Mouse (Mus musculus): ENCODE measurements at regions not wholly inside any gene's neighbourhood (a gene's known extent, or its start where the extent isn't known, plus 50 kb on each side); places are given as distances from the start of the nearest gene placed in this dataset.
A peak's percentile ranks its signal among the peaks of the same experiment; 100 is the strongest.
"Not testable (repeated sequence)": the region's sequence is repeated elsewhere in the genome, so short reads cannot be mapped to it uniquely, and the experiment has no call there.

GRCm38 (mm10) chrX:50580200-50580599 is 151.9 kb upstream of the Olfr1324 start:
- no peaks in the 10 kb centered on the region for H3K4me1 ChIP-seq (replicated peaks)
- ATAC-seq (ENCODE audit: insufficient number of reproducible peaks, low FRiP score) = no peak
- no peaks in the 10 kb centered on the region for H3K27me3 ChIP-seq (replicated peaks)
- no peaks in the 10 kb centered on the region for H3K9me3 ChIP-seq (replicated peaks)
- H3K27ac ChIP-seq (ENCODE audit: poor library complexity, severe bottlenecking) = no peak overlapping the region
- peaks cover 34% of the 10 kb centered on the region for H3K36me3 ChIP-seq
- no peak overlapping the region for H3K9ac ChIP-seq
- 68% methylated on average over 7 of the region's 7 CpGs for WGBS
- H3K4me3 ChIP-seq = peak overlapping the region; percentile 17; the same call in 1 of the 2 replicates
- peak overlapping the region; percentile 39 for H3K4me2 ChIP-seq

- no peaks in the 10 kb centered on the region for H3K9me3 ChIP-seq (replicated peaks)
- H3K4me2 ChIP-seq = peak overlapping the region; percentile 34
- no peak overlapping the region for H3K9ac ChIP-seq
- H3K4me1 ChIP-seq (replicated peaks) = no peaks in the 10 kb centered on the region
- WGBS = 58% methylated on average over 7 of the region's 7 CpGs
- H3K27ac ChIP-seq (ENCODE audit: poor library complexity, severe bottlenecking) = no peak overlapping the region
- no peaks in the 10 kb centered on the region for H3K27me3 ChIP-seq (replicated peaks)
- ATAC-seq (ENCODE audit: insufficient number of reproducible peaks, low FRiP score) = no peak
- peaks cover 24% of the 10 kb centered on the region for H3K36me3 ChIP-seq
- 0 out of 2 replicates have a peak overlapping the region, but pooled peaks have one; percentile 15 for H3K4me3 ChIP-seq
Measured at GRCm38 (mm10) chrX:50576824-50577223, 148.5 kb upstream of the Olfr1324 start.

GRCm38 (mm10) chrX:50572191-50573095 is 144.1 kb upstream of the Olfr1324 start:
- H3K4me1 ChIP-seq (replicated peaks); H3K27me3 ChIP-seq (replicated peaks); H3K9me3 ChIP-seq (replicated peaks); H3K9ac ChIP-seq; ATAC-seq (ENCODE audit: insufficient number of reproducible peaks, low FRiP score); H3K27ac ChIP-seq (ENCODE audit: poor library complexity, severe bottlenecking): not testable (repeated sequence)
- H3K4me2 ChIP-seq = peak overlapping the region; percentile 29
- WGBS = 61% methylated on average over 14 of the region's 14 CpGs
- peak overlapping the region; percentile 21; the same call in 1 of the 2 replicates for H3K4me3 ChIP-seq
- peaks cover 27% of the 10 kb centered on the region for H3K36me3 ChIP-seq

GRCm38 (mm10) chrX:50569087-50569486 is 140.8 kb upstream of the Olfr1324 start:
- Histone ChIP-seq H3K27me3 (replicated peaks) (no peaks in the 10 kb centered on the region), H3K36me3 (peaks cover 42% of the 10 kb centered on the region), H3K9ac (no peak overlapping the region), H3K4me3 (no peak overlapping the region), H3K27ac (ENCODE audit: poor library complexity, severe bottlenecking) (no peak overlapping the region), H3K9me3 (replicated peaks) (no peaks in the 10 kb centered on the region), H3K4me1 (replicated peaks) (no peaks in the 10 kb centered on the region), H3K4me2 (no peak overlapping the region)
- WGBS = 67% methylated on average over 6 of the region's 6 CpGs
- ATAC-seq (ENCODE audit: insufficient number of reproducible peaks, low FRiP score) = no peak

GRCm38 (mm10) chrX:50566345-50566744 is 138.0 kb upstream of the Olfr1324 start:
- Histone ChIP-seq H3K27ac (ENCODE audit: poor library complexity, severe bottlenecking) (no peak overlapping the region), H3K4me3 (no peak overlapping the region), H3K4me2 (peak overlapping the region; percentile 23; the same call in 1 of the 2 replicates), H3K9me3 (replicated peaks) (no peaks in the 10 kb centered on the region), H3K27me3 (replicated peaks) (no peaks in the 10 kb centered on the region), H3K9ac (no peak overlapping the region), H3K36me3 (peaks cover 43% of the 10 kb centered on the region), H3K4me1 (replicated peaks) (no peaks in the 10 kb centered on the region)
- ATAC-seq (ENCODE audit: insufficient number of reproducible peaks, low FRiP score) = no peak
- WGBS = 64% methylated on average over 5 of the region's 5 CpGs

GRCm38 (mm10) chrX:50565031-50565430 is 136.7 kb upstream of the Olfr1324 start:
- not testable (repeated sequence) for H3K4me3 ChIP-seq; H3K4me1 ChIP-seq (replicated peaks); ATAC-seq (ENCODE audit: insufficient number of reproducible peaks, low FRiP score); H3K27ac ChIP-seq (ENCODE audit: poor library complexity, severe bottlenecking); H3K9ac ChIP-seq; H3K27me3 ChIP-seq (replicated peaks); H3K4me2 ChIP-seq; H3K9me3 ChIP-seq (replicated peaks)
- H3K36me3 ChIP-seq = peaks cover 44% of the 10 kb centered on the region
- WGBS = 88% methylated on average over 5 of the region's 5 CpGs

GRCm38 (mm10) chrX:50560915-50561314 is 132.6 kb upstream of the Olfr1324 start:
- no peak overlapping the region for H3K9ac ChIP-seq
- H3K27me3 ChIP-seq (replicated peaks) = no peaks in the 10 kb centered on the region
- H3K4me2 ChIP-seq = no peak overlapping the region
- no peaks in the 10 kb centered on the region for H3K9me3 ChIP-seq (replicated peaks)
- peaks cover 21% of the 10 kb centered on the region for H3K36me3 ChIP-seq
- H3K4me1 ChIP-seq (replicated peaks) = no peaks in the 10 kb centered on the region
- ATAC-seq (ENCODE audit: insufficient number of reproducible peaks, low FRiP score) = no peak
- H3K4me3 ChIP-seq = no peak overlapping the region
- WGBS = 56% methylated on average over 2 of the region's 2 CpGs
- H3K27ac ChIP-seq (ENCODE audit: poor library complexity, severe bottlenecking) = no peak overlapping the region

GRCm38 (mm10) chrX:50550297-50550696 is 122.0 kb upstream of the Olfr1324 start:
- Histone ChIP-seq H3K27ac (ENCODE audit: poor library complexity, severe bottlenecking) (no peak overlapping the region), H3K36me3 (no peaks in the 10 kb centered on the region), H3K9me3 (replicated peaks) (no peaks in the 10 kb centered on the region), H3K4me1 (replicated peaks) (no peaks in the 10 kb centered on the region), H3K27me3 (replicated peaks) (no peaks in the 10 kb centered on the region), H3K4me2 (peak overlapping the region; percentile 52), H3K9ac (0 out of 2 replicates have a peak overlapping the region, but pooled peaks have one; percentile 24), H3K4me3 (peak overlapping the region; percentile 41)
- 52% methylated on average over 10 of the region's 10 CpGs for WGBS
- no peak for ATAC-seq (ENCODE audit: insufficient number of reproducible peaks, low FRiP score)

GRCm38 (mm10) chrX:50549713-50550112 is 121.4 kb upstream of the Olfr1324 start:
- ATAC-seq (ENCODE audit: insufficient number of reproducible peaks, low FRiP score) = no peak
- Histone ChIP-seq H3K4me3 (peak overlapping the region; percentile 41), H3K36me3 (no peaks in the 10 kb centered on the region), H3K27me3 (replicated peaks) (no peaks in the 10 kb centered on the region), H3K4me1 (replicated peaks) (no peaks in the 10 kb centered on the region), H3K4me2 (peak overlapping the region; percentile 52), H3K27ac (ENCODE audit: poor library complexity, severe bottlenecking) (no peak overlapping the region), H3K9me3 (replicated peaks) (no peaks in the 10 kb centered on the region), H3K9ac (no peak overlapping the region)
- WGBS = 35% methylated on average over 3 of the region's 3 CpGs

GRCm38 (mm10) chrX:50537785-50538159 is 109.5 kb upstream of the Olfr1324 start:
- peak overlapping the region; percentile 42 for H3K4me3 ChIP-seq
- not testable (repeated sequence) for H3K4me1 ChIP-seq (replicated peaks); H3K27ac ChIP-seq (ENCODE audit: poor library complexity, severe bottlenecking); H3K27me3 ChIP-seq (replicated peaks); H3K9me3 ChIP-seq (replicated peaks); ATAC-seq (ENCODE audit: insufficient number of reproducible peaks, low FRiP score); H3K9ac ChIP-seq; H3K36me3 ChIP-seq
- peak overlapping the region; percentile 48 for H3K4me2 ChIP-seq
- 44% methylated on average over 4 of the region's 4 CpGs for WGBS

GRCm38 (mm10) chrX:50537122-50537784 is 109.0 kb upstream of the Olfr1324 start:
- H3K9me3 ChIP-seq (replicated peaks) = no peaks in the 10 kb centered on the region
- H3K4me2 ChIP-seq = peak overlapping the region; percentile 48
- H3K4me1 ChIP-seq (replicated peaks) = no peaks in the 10 kb centered on the region
- H3K9ac ChIP-seq = 0 out of 2 replicates have a peak overlapping the region, but pooled peaks have one; percentile 11
- peak overlapping the region; percentile 42 for H3K4me3 ChIP-seq
- no peak for ATAC-seq (ENCODE audit: insufficient number of reproducible peaks, low FRiP score)
- no peaks in the 10 kb centered on the region for H3K36me3 ChIP-seq
- WGBS = 48% methylated on average over 19 of the region's 19 CpGs
- H3K27me3 ChIP-seq (replicated peaks) = no peaks in the 10 kb centered on the region
- no peak overlapping the region for H3K27ac ChIP-seq (ENCODE audit: poor library complexity, severe bottlenecking)

Data from heart, embryonic 12.5 days (tissue).